Mouse (Mus musculus): Measurements from ENCODE around the gene Nbas.

GRCm38 (mm10) chr12:13474881-13475280 lies 205.9 kb downstream of the Nbas start:
- TF ChIP-seq CTCF (IDR thresholded peaks at IDR 0.05; ENCODE audit: low read depth): no peak
- no peak for TF ChIP-seq EP300 (IDR thresholded peaks at IDR 0.05; ENCODE audit: low read depth)
